Mouse (Mus musculus): ENCODE measurements around the gene Syt1.

GRCm38 (mm10) chr10:108582397-108582730, 428.4 kb downstream of the Syt1 start:
- no peak for TF ChIP-seq CTCF (IDR thresholded peaks at IDR 0.05; ENCODE audit: borderline replicate concordance, extremely low read depth, insufficient read depth, insufficient read length)
- TF ChIP-seq POLR2A (IDR thresholded peaks at IDR 0.05; ENCODE audit: borderline replicate concordance, extremely low read depth, insufficient read depth, insufficient read length, poor library complexity, severe bottlenecking), result no peak
